Mouse (Mus musculus) cerebellum, adult 9-10 months (tissue): ENCODE data around the gene Wdsub1.

Experiments used
- DNase-seq: peaks from one replicate; pipeline ENCODE4 v3.0.0; 2022

Gene Wdsub1

DNA sequence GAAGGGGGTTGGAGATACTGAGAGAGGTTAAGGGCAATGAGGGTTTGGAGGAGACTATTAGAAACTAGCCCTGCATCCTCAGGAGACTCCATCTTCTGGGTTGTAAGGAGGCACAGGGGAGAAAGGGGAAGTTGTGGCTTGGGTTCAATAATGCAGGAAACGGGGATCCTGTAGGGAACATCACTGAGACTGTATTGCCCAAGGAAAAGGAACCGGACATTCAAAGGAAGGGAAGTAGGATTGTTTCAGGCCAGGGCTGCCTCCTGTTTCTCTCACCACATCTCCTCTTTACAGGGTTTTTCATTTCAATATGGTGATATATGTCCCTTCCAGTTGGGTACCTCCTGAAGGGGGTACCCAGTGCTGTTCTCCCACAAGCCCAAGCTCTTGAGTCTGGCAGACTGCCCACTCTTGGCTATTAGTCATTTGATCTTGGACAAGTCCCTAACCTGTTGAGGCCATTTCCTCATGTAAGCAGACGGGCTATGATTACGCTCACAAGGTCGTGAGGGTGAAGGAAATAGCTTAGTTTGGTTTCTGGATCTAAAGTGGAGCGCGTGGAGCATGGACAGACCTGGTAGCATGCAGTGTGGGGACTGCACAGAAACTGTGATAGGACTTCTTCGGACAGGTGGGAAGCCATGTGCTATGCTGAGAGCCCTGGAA is 79.5 kb downstream of the Wdsub1 start:
- DNase-seq = no peak
